Mouse (Mus musculus) left cerebral cortex, postnatal 36 days (tissue): ENCODE data around the gene BC024978. TPM values are rescaled to one million over a fixed set of nuclear protein-coding genes. Genes with fewer than 3 reads are reported as not detected.

Experiments
- DNase-seq, 2 experiments: peaks; one replicate each; pipeline ENCODE4 v3.0.0; 2021 to 2022; ENCODE audit warnings: low spot score in 2 of 2, mixed read lengths in 1 of 2
- intact Hi-C: fragments of 180-260 bp; cut with DNase I; formaldehyde crosslinking; loops from one replicate; pipeline ENCODE4 v1.15.1; 2025
- microRNA-seq: library from miRNA; unstranded; fragments of <30 nt; microRNA quantifications from one replicate; pipeline ENCODE4 v1.2.0, GENCODE M21; 2022
- total RNA-seq, 2 experiments: library from RNA; stranded (reverse); gene quantifications; 2 replicates each; pipeline ENCODE4 v1.2.3; 2021

BC024978 gene
- total RNA-seq, 2 experiments from 2014 or later, result 20.6 TPM

GRCm38 (mm10) chr7:27249928-27250327 is 54.3 kb downstream of the BC024978 start:
- intact Hi-C loops, result no loop called here
- no peak for DNase-seq

GRCm38 (mm10) chr7:27251946-27252345 is 56.4 kb downstream of the BC024978 start:
- intact Hi-C loops, result no loop called here
- DNase-seq, result no peak

- intact Hi-C loops, result no loop called here
- DNase-seq, result no peak
These were observed 60.1 kb downstream of the BC024978 start for GRCm38 (mm10) chr7:27255721-27256120.

- DNase-seq, result peak; percentile 84 to 85
- intact Hi-C loops, result no loop called here
These were observed 61.7 kb downstream of the BC024978 start for GRCm38 (mm10) chr7:27257046-27257851.

GRCm38 (mm10) chr7:27257852-27258204 is 62.2 kb downstream of the BC024978 start:
- no peak for DNase-seq
- intact Hi-C loops, result no loop called here

- peak; percentile 90 to 92 for DNase-seq
- intact Hi-C loops, result no loop called here
These were observed 62.8 kb downstream of the BC024978 start, which contains the start of gene Numbl for GRCm38 (mm10) chr7:27258205-27258899. Gene Numbl (plus strand): TSS chr7:27258433.

GRCm38 (mm10) chr7:27259271-27259721 is 63.7 kb downstream of the BC024978 start:
- intact Hi-C loops, result no loop called here
- DNase-seq, result no peak

GRCm38 (mm10) chr7:27259771-27260170 is 64.2 kb downstream of the BC024978 start:
- no peak for DNase-seq

More at GRCm38 (mm10) chr7:27259771-27260170, 64.2 kb downstream of the BC024978 start:
- intact Hi-C loops, result loop anchor here (5.0 kb wide), 1 partner anchor 32 kb away; the partner anchor contains the start of gene Itpkc

Small RNAs within 50 kb of the gene (microRNA-seq; reads per million reads assigned to microRNA genes)
- not detected for gene Mir1191
- gene Mir3101, result 0.76 reads per million

Other genes starting within 250 kb of the BC024978 start
- gene Cyp2a12, start 166.7 kb upstream of the BC024978 start, total RNA-seq, result not detected
- not detected for gene Cyp2f2, start 75.9 kb upstream of the BC024978 start, total RNA-seq
- gene Cyp2t4, start 42.1 kb upstream of the BC024978 start, total RNA-seq, result not detected
- 10 to 100 TPM; 95.1 to 98.7 TPM for gene Egln2, start 29.0 kb upstream of the BC024978 start, total RNA-seq
- 10 to 100 TPM; 91.5 to 96.5 TPM for gene Rab4b, start 16.9 kb upstream of the BC024978 start, total RNA-seq
- gene Gm21983, start 14.7 kb upstream of the BC024978 start, total RNA-seq, result not detected
- 1 to 10 TPM; 1.2 to 1.9 TPM for gene Mia, start 14.6 kb upstream of the BC024978 start, total RNA-seq
- gene Snrpa, start 490 bp downstream of the BC024978 start, total RNA-seq, result 10 to 100 TPM; 78.4 to 80.5 TPM
- 1 to 10 TPM; 8.0 TPM for gene Itpkc, start 32.9 kb downstream of the BC024978 start, total RNA-seq
- 10 to 100 TPM; 33.2 to 41.9 TPM for gene Coq8b, start 37.2 kb downstream of the BC024978 start, total RNA-seq
- 100 to 1,000 TPM; 107 to 127 TPM for gene Numbl, start 62.7 kb downstream of the BC024978 start, total RNA-seq
- 10 to 100 TPM; 36.3 to 50.7 TPM for gene Ltbp4, start 141.9 kb downstream of the BC024978 start, total RNA-seq
- 10 to 100 TPM; 12.4 to 35.7 TPM for gene Shkbp1, start 160.2 kb downstream of the BC024978 start, total RNA-seq
- gene Gm20479, start 161.6 kb downstream of the BC024978 start, total RNA-seq, result not detected